ENCODE assay signal across 12 mouse cellular contexts in genomic region chr16:85127661-85128346, GRCm38 (mm10). TPM values are rescaled to one million over a fixed set of nuclear protein-coding genes. Genes with fewer than 3 reads are reported as not detected.
A peak's percentile ranks its signal among the peaks of the same experiment; 100 is the strongest.
DNase-seq lines count a peak whose midpoint lies in the region; ATAC-seq and TF ChIP-seq lines count a peak whose summit lies in the region.
"Had no signal": no experiment of that assay in that cellular context is flagged by ENCODE, and none has a peak within 500 bp of the region (broad histone marks: within the 10 kb centered on the region; RNA-seq: fewer than 3 reads in every experiment).

No protein-coding gene starts in this region.

- TF ChIP-seq CTCF in left cerebral cortex, adult 2 months (IDR thresholded peaks at IDR 0.05), result no peak

- no peak overlapping the region for H3K4me2 ChIP-seq in forebrain, embryonic 11.5 days (ENCODE audit: low read depth, low read length, severe bottlenecking)
- H3K4me2 ChIP-seq in limb, embryonic 15.5 days, result no peak overlapping the region
- H3K4me2 ChIP-seq: liver, embryonic 15.5 days; neural tube, embryonic 12.5 days had no signal

- 0 out of 2 replicates have a peak overlapping the region, but pooled peaks have one; percentile 25 for H3K27ac ChIP-seq in left cerebral cortex, adult 2 months
- H3K27ac ChIP-seq in forebrain, embryonic 11.5 days (ENCODE audit: low read depth, low read length), result no peak overlapping the region
- peak overlapping the region; percentile 82 for H3K27ac ChIP-seq in limb, embryonic 15.5 days
- H3K27ac ChIP-seq: liver, embryonic 15.5 days; neural tube, embryonic 12.5 days had no signal

- no peaks in the 10 kb centered on the region for H3K27me3 ChIP-seq in forebrain, embryonic 11.5 days (ENCODE audit: control insufficient read depth, insufficient read depth, low read length)
- H3K27me3 ChIP-seq in limb, embryonic 15.5 days, result no peaks in the 10 kb centered on the region
- H3K27me3 ChIP-seq: liver, embryonic 15.5 days; neural tube, embryonic 12.5 days had no signal

- H3K9ac ChIP-seq in forebrain, embryonic 11.5 days (ENCODE audit: low read length), result no peak overlapping the region
- no peak overlapping the region for H3K9ac ChIP-seq in limb, embryonic 15.5 days
- H3K9ac ChIP-seq: liver, embryonic 15.5 days; neural tube, embryonic 12.5 days had no signal

- no peak for DNase-seq in cerebellum, postnatal 4 days (ENCODE audit: low spot score in 2 of 2)
- no peak for DNase-seq in left cerebral cortex, adult 2 months (ENCODE audit: extremely low spot score in 1 of 2, low spot score in 2 of 2)
- DNase-seq in left cerebral cortex, postnatal 4 days, result no peak
- DNase-seq in forebrain, embryonic 11.5 days (ENCODE audit: low spot score), result peak; percentile 17
- no peak for DNase-seq in B cell, adult 2 months
- no peak for DNase-seq in retina, embryonic 14.5 days (ENCODE audit: low spot score)
- DNase-seq: adrenal gland, postnatal 36 days had no signal

- no peaks in the 10 kb centered on the region for H3K9me3 ChIP-seq in forebrain, embryonic 11.5 days (ENCODE audit: control insufficient read depth, low read length)
- H3K9me3 ChIP-seq in limb, embryonic 15.5 days, result no peaks in the 10 kb centered on the region
- H3K9me3 ChIP-seq: liver, embryonic 15.5 days; neural tube, embryonic 12.5 days had no signal

- H3K36me3 ChIP-seq in forebrain, embryonic 11.5 days (ENCODE audit: control insufficient read depth, insufficient read depth, low read length), result no peaks in the 10 kb centered on the region
- no peaks in the 10 kb centered on the region for H3K36me3 ChIP-seq in limb, embryonic 15.5 days
- H3K36me3 ChIP-seq: liver, embryonic 15.5 days had no signal

- intact Hi-C loops in left cerebral cortex, adult 2 months (cut with DNase I), result no loop called here
- intact Hi-C loops in left cerebral cortex, postnatal 4 days (cut with DNase I), result no loop called here

- no peak overlapping the region for H3K4me3 ChIP-seq in left cerebral cortex, adult 2 months
- H3K4me3 ChIP-seq in forebrain, embryonic 11.5 days (ENCODE audit: low read depth, low read length), result no peak overlapping the region
- no peak overlapping the region for H3K4me3 ChIP-seq in limb, embryonic 15.5 days
- H3K4me3 ChIP-seq: liver, embryonic 15.5 days; neural tube, embryonic 12.5 days had no signal

- H3K4me1 ChIP-seq in forebrain, embryonic 11.5 days (replicated peaks; ENCODE audit: control insufficient read depth, insufficient read depth, low read length), result no peaks in the 10 kb centered on the region; the same call in 1 of the 2 replicates
- H3K4me1 ChIP-seq in limb, embryonic 15.5 days, result peaks cover 29% of the 10 kb centered on the region

- ATAC-seq in cerebellum, adult (ENCODE audit: insufficient number of reproducible peaks, low FRiP score, low TSS enrichment), result 0 out of 2 replicates have a peak, but pooled peaks have one; percentile 10
- no peak for ATAC-seq in forebrain, embryonic 11.5 days (replicated peaks; ENCODE audit: low FRiP score)
- no peak; the same call in none of the 2 replicates for ATAC-seq in limb, embryonic 15.5 days (ENCODE audit: insufficient number of reproducible peaks, low FRiP score, low TSS enrichment, low read depth)
- ATAC-seq: inflammation-experienced regulatory T-cells, adult 6 months had no signal

- WGBS in forebrain, embryonic 11.5 days, result 77% methylated on average over 11 of the region's 11 CpGs
- WGBS in limb, embryonic 15.5 days, result 41% methylated on average over 11 of the region's 11 CpGs

RNA-seq across cellular contexts. Expression of gene App, which starts 45.8 kb away (rescaled TPM):
- total RNA-seq in left cerebral cortex, adult 2 months (2021), result 1,000 to 10,000 TPM; 1,405 to 1,415 TPM
- total RNA-seq in left cerebral cortex, postnatal 4 days (2021), result 100 to 1,000 TPM; 652 to 726 TPM
- 133 and 134 TPM in 2 replicates for polyA plus RNA-seq in forebrain, embryonic 11.5 days (2014; fragmentation: Nextera tagmentation; extraction: Ambion mirVana)
- 221 and 231 TPM in 2 replicates for polyA plus RNA-seq in limb, embryonic 15.5 days (2015; fragmentation: Nextera tagmentation; extraction: Ambion mirVana)
